Mouse (Mus musculus) spleen, postnatal 14 days (tissue): ENCODE measurements around the gene Sgk2.
"Not testable (repeated sequence)": the region's sequence is repeated elsewhere in the genome, so short reads cannot be mapped to it uniquely, and the experiment has no call there.

ENCODE experiments used
- DNase-seq, 2 experiments: peaks; one replicate each; pipeline ENCODE4 v3.0.0; 2021 to 2022; ENCODE audit warnings: low spot score in 2 of 2

Sgk2 gene

DNA sequence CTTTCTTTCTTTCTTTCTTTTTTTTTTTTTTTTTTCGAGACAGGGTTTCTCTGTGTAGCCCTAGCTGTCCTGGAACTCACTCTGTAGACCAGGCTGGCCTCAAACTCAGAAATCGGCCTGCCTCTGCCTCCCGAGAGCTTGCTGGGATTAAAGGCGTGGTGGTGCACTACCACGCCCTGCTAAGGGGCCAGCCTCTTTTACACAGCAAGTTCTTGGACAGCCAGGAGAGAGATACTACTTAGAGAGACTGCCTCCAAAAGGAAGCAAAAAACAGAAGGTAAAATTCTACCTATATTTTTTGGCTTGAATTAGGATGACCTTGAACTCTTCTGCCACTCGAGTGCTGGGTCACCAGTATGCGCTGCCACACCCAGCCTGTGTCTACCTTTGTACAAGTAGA, 71.9 kb downstream of the Sgk2 start:
- not testable (repeated sequence) for DNase-seq

DNA sequence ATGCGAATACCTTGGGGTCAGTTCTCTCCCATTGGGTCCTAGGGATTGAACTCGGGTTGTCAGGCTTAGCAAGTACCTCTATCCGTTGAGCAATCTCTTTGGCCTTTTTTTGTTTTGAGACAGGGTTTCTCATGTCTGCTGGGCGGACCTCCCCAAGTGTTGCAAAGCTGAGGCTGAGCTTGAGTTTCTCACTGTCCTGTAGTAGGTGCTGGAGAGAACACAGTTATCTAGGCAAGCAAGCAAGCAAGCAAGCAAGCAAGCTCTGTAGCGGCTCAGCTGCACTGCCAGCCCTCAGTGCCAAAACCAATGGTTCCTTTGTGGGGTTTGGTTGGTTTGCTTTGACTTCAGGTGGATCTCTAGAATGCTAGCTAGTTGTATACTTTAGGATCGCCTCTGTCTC, 73.5 kb downstream of the Sgk2 start:
- no peak for DNase-seq

DNA sequence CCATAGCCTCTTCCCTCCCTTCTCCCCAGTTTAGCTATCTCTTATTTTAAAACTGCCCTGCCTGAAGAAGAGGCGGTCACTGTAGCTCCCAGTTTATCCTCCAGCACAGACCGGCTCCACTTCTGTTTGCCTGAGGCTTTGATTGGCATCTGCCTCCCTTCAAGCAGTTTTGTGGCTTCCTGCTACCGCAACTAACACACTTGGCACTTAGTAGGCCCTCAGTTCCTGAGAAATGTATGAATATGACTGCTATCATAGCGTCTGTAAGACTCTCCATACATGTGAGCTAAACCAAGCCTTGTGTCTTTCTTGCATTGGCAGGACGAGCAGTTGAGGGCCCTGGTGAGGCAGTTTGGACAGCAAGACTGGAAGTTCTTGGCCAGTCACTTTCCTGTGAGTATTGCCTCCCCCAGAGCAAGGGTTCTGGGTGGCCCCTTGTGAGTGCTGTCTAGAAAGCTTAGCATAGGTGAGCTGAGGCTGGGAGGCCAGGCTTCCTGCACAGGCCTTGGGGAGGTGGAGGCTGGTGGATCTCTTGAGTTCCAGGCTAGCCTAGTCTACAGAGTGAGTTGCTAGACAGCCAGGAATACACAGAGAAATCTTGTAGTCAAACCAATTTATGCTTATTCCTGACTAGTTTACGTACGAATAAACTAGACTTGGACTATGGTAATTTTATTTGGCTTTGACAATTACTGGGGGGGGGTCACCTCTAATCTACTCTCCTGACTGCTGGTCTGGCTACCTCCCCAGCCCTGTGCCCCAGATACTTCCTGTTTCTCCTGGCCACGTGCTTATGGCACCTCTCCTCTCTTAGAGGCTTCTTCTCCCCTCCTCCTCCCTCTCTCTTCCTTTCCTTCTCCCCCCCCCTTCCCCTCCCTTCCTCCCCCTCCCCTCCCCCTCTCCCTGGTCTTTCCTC, 74.3 kb downstream of the Sgk2 start:
- no peak for DNase-seq

DNA sequence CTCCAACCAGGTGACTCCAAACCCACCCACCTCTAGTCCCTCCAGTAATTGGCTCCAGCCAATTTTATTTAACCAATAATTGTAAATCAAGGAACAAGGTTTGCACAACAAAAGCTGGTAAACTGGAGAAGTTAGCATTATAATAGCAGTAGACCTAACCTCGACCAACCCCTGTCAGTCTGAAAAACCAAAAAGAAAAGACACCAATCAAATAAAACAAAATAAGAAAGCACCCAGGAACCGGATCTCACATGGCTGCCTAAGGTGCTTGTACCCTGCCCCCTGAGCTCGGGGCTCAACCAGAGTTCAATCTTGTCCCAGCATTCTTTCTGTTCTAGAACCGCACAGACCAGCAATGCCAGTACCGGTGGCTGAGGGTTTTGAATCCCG, 75.0 kb downstream of the Sgk2 start:
- no peak for DNase-seq
